Mouse (Mus musculus): Measurements from ENCODE around the gene Tmem150b.

DNA sequence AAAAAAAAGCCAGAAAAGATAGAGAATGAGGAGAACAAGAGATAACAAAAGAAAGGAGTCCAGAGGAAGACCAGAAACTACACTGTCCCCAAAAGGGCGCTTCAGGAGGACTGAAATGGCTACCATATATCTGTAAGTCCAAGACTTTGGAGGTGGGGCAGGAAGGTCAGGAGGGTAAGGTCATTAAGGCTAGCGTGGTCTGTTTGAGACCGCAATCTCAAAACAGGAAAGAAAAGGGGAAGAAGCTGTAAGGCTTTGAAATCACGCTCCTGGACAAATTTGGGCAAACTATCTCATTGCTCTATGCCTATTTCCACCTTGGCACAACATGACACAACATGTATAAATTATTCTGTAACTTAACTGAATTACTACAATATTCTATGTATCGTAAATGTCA, 41.7 kb downstream of the Tmem150b start:
- no peak for TF ChIP-seq CTCF (IDR thresholded peaks at IDR 0.05; ENCODE audit: low read depth)
- TF ChIP-seq EP300 (IDR thresholded peaks at IDR 0.05; ENCODE audit: low read depth) = no peak
